Mouse (Mus musculus): Measurements from ENCODE around the gene Hip1. TPM values are rescaled to one million over a fixed set of nuclear protein-coding genes. Genes with fewer than 3 reads are reported as not detected.

Gene Hip1
- total and polyA plus RNA-seq, 3 experiments: 0.23 to 0.75 TPM; not detected in 1

- H3K9me3 ChIP-seq (replicated peaks; ENCODE audit: insufficient read depth, low read length): no peaks in the 10 kb centered on the region
- H3K4me3 ChIP-seq (ENCODE audit: control insufficient read depth in 1 of 2, insufficient read depth in 1 of 2, low read depth in 2 of 2, low read length in 2 of 2): no peak overlapping the region
- TF ChIP-seq MYB (IDR thresholded peaks at IDR 0.05; ENCODE audit: low read depth, low read length) (no peak), POLR2AphosphoS2 (IDR thresholded peaks at IDR 0.05; ENCODE audit: low read length) (no peak)
- H3K79me2 ChIP-seq (ENCODE audit: control insufficient read depth, insufficient read depth, low read length, poor library complexity): no peaks in the 10 kb centered on the region
- 0 out of 4 replicates have a peak, but pooled peaks cover 0 to 1% of the 10 kb centered on the region in 2 experiments for H3K27me3 ChIP-seq (ENCODE audit: control insufficient read depth in 1 of 2, insufficient read depth in 2 of 2, low read length in 2 of 2)
- H3K27ac ChIP-seq (ENCODE audit: control insufficient read depth, low read depth, low read length): no peak overlapping the region
- no peak for DNase-seq (ENCODE audit: low read depth, low spot score)
- no peaks in the 10 kb centered on the region for H3K36me3 ChIP-seq (ENCODE audit: control insufficient read depth in 1 of 2, insufficient read depth in 2 of 2, low read length in 2 of 2)
- H3K4me1 ChIP-seq (ENCODE audit: control insufficient read depth in 1 of 2, insufficient read depth in 2 of 2, low read length in 2 of 2): no peaks in the 10 kb centered on the region
- no peak overlapping the region for H3K9ac ChIP-seq (ENCODE audit: control insufficient read depth, low read depth, low read length, poor library complexity, severe bottlenecking)
These were observed 99.2 kb downstream of the Hip1 start for GRCm38 (mm10) chr5:135445755-135446154.

DNA sequence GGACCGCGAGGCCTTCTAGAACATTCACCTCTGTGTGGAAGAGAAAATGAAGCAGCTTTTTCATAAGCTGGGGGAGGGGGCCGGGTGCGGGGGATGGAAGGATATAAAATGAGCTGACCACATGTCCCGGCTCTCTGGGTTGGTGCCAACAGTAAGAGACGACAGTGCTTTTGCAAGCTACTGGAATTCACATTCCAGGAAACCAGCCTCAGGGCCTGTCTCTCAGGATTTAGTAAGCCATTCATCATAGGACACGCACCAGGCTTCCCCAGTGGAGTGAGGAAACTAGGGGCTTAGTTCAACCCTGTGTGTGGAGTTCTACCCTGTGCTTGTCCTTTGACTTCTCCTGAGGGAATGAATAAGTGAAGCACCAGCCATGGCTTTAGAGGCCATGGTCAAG lies 102.5 kb downstream of the Hip1 start:
- Histone ChIP-seq H3K4me3 (ENCODE audit: control insufficient read depth in 1 of 2, insufficient read depth in 1 of 2, low read depth in 2 of 2, low read length in 2 of 2) (no peak overlapping the region), H3K9me3 (replicated peaks; ENCODE audit: insufficient read depth, low read length) (no peaks in the 10 kb centered on the region), H3K79me2 (ENCODE audit: control insufficient read depth, insufficient read depth, low read length, poor library complexity) (no peaks in the 10 kb centered on the region), H3K4me1 (ENCODE audit: control insufficient read depth in 1 of 2, insufficient read depth in 2 of 2, low read length in 2 of 2) (no peaks in the 10 kb centered on the region), H3K27ac (ENCODE audit: control insufficient read depth, low read depth, low read length) (no peak overlapping the region), H3K36me3 (ENCODE audit: control insufficient read depth in 1 of 2, insufficient read depth in 2 of 2, low read length in 2 of 2) (no peaks in the 10 kb centered on the region), H3K9ac (ENCODE audit: control insufficient read depth, low read depth, low read length, poor library complexity, severe bottlenecking) (no peak overlapping the region), H3K27me3 (ENCODE audit: control insufficient read depth in 1 of 2, insufficient read depth in 2 of 2, low read length in 2 of 2) (peaks cover 0 to 1% of the 10 kb centered on the region in 2 experiments; a peak in 1 of 4 replicates)
- no peak for TF ChIP-seq CTCF (IDR thresholded peaks at IDR 0.05 in 2 of 3, conservative IDR thresholded peaks at IDR 0.05 in 1 of 3; ENCODE audit: control insufficient read depth in 1 of 3, insufficient read depth in 1 of 3, low read depth in 2 of 3, low read length in 3 of 3, poor library complexity in 1 of 3, severe bottlenecking in 1 of 3)
- no peak for TF ChIP-seq POLR2AphosphoS2 (IDR thresholded peaks at IDR 0.05; ENCODE audit: low read length)
- no peak for TF ChIP-seq MYC (IDR thresholded peaks at IDR 0.05; ENCODE audit: low read depth, low read length)
- TF ChIP-seq GATA1 (IDR thresholded peaks at IDR 0.05; ENCODE audit: low read depth, low read length): no peak
- no peak for DNase-seq (ENCODE audit: low read depth, low spot score)

DNA sequence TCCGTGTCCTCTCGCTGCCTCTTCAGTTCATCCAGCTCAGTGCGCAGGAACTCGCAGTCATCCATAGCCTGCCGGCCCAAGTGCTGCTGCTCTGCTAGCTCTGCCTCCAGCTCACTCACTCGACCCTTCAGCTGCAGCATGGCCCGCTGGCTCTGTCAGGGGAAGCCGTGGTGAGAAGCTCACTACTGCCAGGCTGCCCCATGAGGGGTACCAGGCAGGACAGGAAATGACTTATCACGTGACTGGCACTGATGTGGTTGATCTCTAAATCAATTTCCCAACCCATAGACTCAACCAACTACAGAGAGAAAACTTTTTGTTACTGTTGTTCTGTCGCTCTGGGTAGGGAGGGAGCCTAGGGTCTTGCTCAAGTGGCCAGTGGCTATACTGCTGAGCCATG lies 109.9 kb downstream of the Hip1 start:
- no peak overlapping the region for H3K27ac ChIP-seq (ENCODE audit: control insufficient read depth, low read depth, low read length)
- no peaks in the 10 kb centered on the region for H3K4me1 ChIP-seq (ENCODE audit: control insufficient read depth in 1 of 2, insufficient read depth in 2 of 2, low read length in 2 of 2)
- no peaks in the 10 kb centered on the region; a peak in 1 of 4 replicates for H3K27me3 ChIP-seq (ENCODE audit: control insufficient read depth in 1 of 2, insufficient read depth in 2 of 2, low read length in 2 of 2)
- TF ChIP-seq SIN3A (IDR thresholded peaks at IDR 0.05; ENCODE audit: low read length) (no peak), RAD21 (IDR thresholded peaks at IDR 0.05; ENCODE audit: low read depth, low read length) (no peak)
- DNase-seq (ENCODE audit: low read depth, low spot score): no peak
- H3K36me3 ChIP-seq (ENCODE audit: control insufficient read depth in 1 of 2, insufficient read depth in 2 of 2, low read length in 2 of 2): no peaks in the 10 kb centered on the region
- no peaks in the 10 kb centered on the region for H3K79me2 ChIP-seq (ENCODE audit: control insufficient read depth, insufficient read depth, low read length, poor library complexity)
- no peak overlapping the region for H3K4me3 ChIP-seq (ENCODE audit: control insufficient read depth in 1 of 2, insufficient read depth in 1 of 2, low read depth in 2 of 2, low read length in 2 of 2)
- H3K9me3 ChIP-seq (replicated peaks; ENCODE audit: insufficient read depth, low read length): no peaks in the 10 kb centered on the region
- H3K9ac ChIP-seq (ENCODE audit: control insufficient read depth, low read depth, low read length, poor library complexity, severe bottlenecking): no peak overlapping the region

DNA sequence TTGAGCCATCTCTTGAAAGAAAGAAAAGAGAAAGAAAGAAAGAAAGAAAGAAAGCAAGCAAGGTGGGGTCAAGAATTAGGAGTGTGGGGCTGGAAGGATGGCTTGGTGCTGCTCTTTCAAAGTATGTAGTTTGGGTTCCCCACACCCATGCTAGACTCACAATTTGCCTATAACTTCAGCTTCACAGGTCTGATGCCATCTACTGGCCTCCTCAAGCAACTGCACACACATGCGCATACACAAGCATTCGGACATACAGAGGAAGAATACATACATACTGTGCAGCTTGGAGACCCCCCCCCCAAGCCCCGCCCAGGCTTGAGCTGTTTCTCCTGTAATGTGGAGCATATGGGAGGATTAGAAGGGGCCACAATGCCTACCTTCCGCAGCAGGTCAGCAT lies 111.1 kb downstream of the Hip1 start:
- TF ChIP-seq POLR2AphosphoS5 (IDR thresholded peaks at IDR 0.05; ENCODE audit: borderline replicate concordance, low read depth, low read length): no peak
- no peak for TF ChIP-seq E2F4 (IDR thresholded peaks at IDR 0.05; ENCODE audit: borderline replicate concordance, low read depth, low read length)
- no peak for TF ChIP-seq POLR2AphosphoS2 (IDR thresholded peaks at IDR 0.05; ENCODE audit: low read length)
- no peak for TF ChIP-seq MEF2A (IDR thresholded peaks at IDR 0.05; ENCODE audit: extremely low read depth, insufficient replicate concordance, low read depth, low read length, poor library complexity, severe bottlenecking)
- no peak for TF ChIP-seq KAT2A (conservative IDR thresholded peaks at IDR 0.05; ENCODE audit: low read depth, low read length)
- TF ChIP-seq CTCF (IDR thresholded peaks at IDR 0.05 in 2 of 3, conservative IDR thresholded peaks at IDR 0.05 in 1 of 3; ENCODE audit: control insufficient read depth in 1 of 3, insufficient read depth in 1 of 3, low read depth in 2 of 3, low read length in 3 of 3, poor library complexity in 1 of 3, severe bottlenecking in 1 of 3): peak in 2 of 3 experiments; percentile 17 to 25; a peak in 2 of 6 replicates
- TF ChIP-seq ZMIZ1 (IDR thresholded peaks at IDR 0.05; ENCODE audit: low read depth, low read length): no peak
- DNase-seq (ENCODE audit: low read depth, low spot score): no peak
- Histone ChIP-seq H3K27ac (ENCODE audit: control insufficient read depth, low read depth, low read length) (no peak overlapping the region), H3K4me3 (ENCODE audit: control insufficient read depth in 1 of 2, insufficient read depth in 1 of 2, low read depth in 2 of 2, low read length in 2 of 2) (no peak overlapping the region), H3K9ac (ENCODE audit: control insufficient read depth, low read depth, low read length, poor library complexity, severe bottlenecking) (no peak overlapping the region), H3K27me3 (ENCODE audit: control insufficient read depth in 1 of 2, insufficient read depth in 2 of 2, low read length in 2 of 2) (no peaks in the 10 kb centered on the region), H3K79me2 (ENCODE audit: control insufficient read depth, insufficient read depth, low read length, poor library complexity) (no peaks in the 10 kb centered on the region), H3K4me1 (ENCODE audit: control insufficient read depth in 1 of 2, insufficient read depth in 2 of 2, low read length in 2 of 2) (no peaks in the 10 kb centered on the region), H3K36me3 (ENCODE audit: control insufficient read depth in 1 of 2, insufficient read depth in 2 of 2, low read length in 2 of 2) (no peaks in the 10 kb centered on the region), H3K9me3 (replicated peaks; ENCODE audit: insufficient read depth, low read length) (no peaks in the 10 kb centered on the region)

Data from MEL (cell line).